In genomic region chr9:47994671-47995070, GRCm38 (mm10) we compare ENCODE assay signal across 15 mouse cellular contexts.
"Had no signal": no experiment of that assay in that cellular context is flagged by ENCODE, and none has a peak within 500 bp of the region (broad histone marks: within the 10 kb centered on the region; RNA-seq: fewer than 3 reads in every experiment).

No protein-coding gene starts in this region.

- H3K36me3 ChIP-seq: liver, embryonic 12.5 days; midbrain, embryonic 13.5 days; midbrain, embryonic 15.5 days; neural tube, embryonic 12.5 days had no signal

- DNase-seq: lung, adult 18-20 months; lung, embryonic 14.5 days; lung, postnatal 10 days; retina, postnatal 1 day; spleen, adult 18-20 months; thymus, adult 18-20 months; thymus, postnatal 14 days; thymus, postnatal 36 days had no signal

- H3K9me3 ChIP-seq: liver, embryonic 12.5 days; midbrain, embryonic 13.5 days; midbrain, embryonic 15.5 days; neural tube, embryonic 12.5 days had no signal

- H3K4me1 ChIP-seq: liver, embryonic 12.5 days; megakaryocyte, embryonic 14.5 days; midbrain, embryonic 13.5 days; midbrain, embryonic 15.5 days; neural tube, embryonic 12.5 days had no signal

- H3K27ac ChIP-seq: liver, embryonic 12.5 days; liver, embryonic 14.5 days; macrophage; midbrain, embryonic 13.5 days; midbrain, embryonic 15.5 days; neural tube, embryonic 12.5 days had no signal

- H3K4me3 ChIP-seq: liver, embryonic 12.5 days; megakaryocyte, embryonic 14.5 days; midbrain, embryonic 13.5 days; midbrain, embryonic 15.5 days; neural tube, embryonic 12.5 days had no signal

- H3K27me3 ChIP-seq: liver, embryonic 12.5 days; megakaryocyte, embryonic 14.5 days; midbrain, embryonic 13.5 days; midbrain, embryonic 15.5 days; neural tube, embryonic 12.5 days had no signal
